Mouse (Mus musculus): ENCODE results near the gene Nhlrc4.

Nhlrc4 gene

GRCm38 (mm10) chr17:25950706-25951105, 5.9 kb upstream of the Nhlrc4 start:
- no peak for DNase-seq (ENCODE audit: low read depth, low spot score)
- Histone ChIP-seq H3K36me3 (ENCODE audit: control insufficient read depth, insufficient read depth, low read length, poor library complexity, severe bottlenecking) (no peaks in the 10 kb centered on the region), H3K27me3 (ENCODE audit: control insufficient read depth, insufficient read depth, low read length, poor library complexity, severe bottlenecking) (no peaks in the 10 kb centered on the region)

- H3K36me3 ChIP-seq (ENCODE audit: control insufficient read depth, insufficient read depth, low read length, poor library complexity, severe bottlenecking): no peaks in the 10 kb centered on the region
- H3K27me3 ChIP-seq (ENCODE audit: control insufficient read depth, insufficient read depth, low read length, poor library complexity, severe bottlenecking): no peaks in the 10 kb centered on the region
- DNase-seq (ENCODE audit: low read depth, low spot score): no peak
These were observed 5.2 kb upstream of the Nhlrc4 start for GRCm38 (mm10) chr17:25949981-25950380.

- Histone ChIP-seq H3K36me3 (ENCODE audit: control insufficient read depth, insufficient read depth, low read length, poor library complexity, severe bottlenecking) (no peaks in the 10 kb centered on the region), H3K27me3 (ENCODE audit: control insufficient read depth, insufficient read depth, low read length, poor library complexity, severe bottlenecking) (no peaks in the 10 kb centered on the region)
- DNase-seq (ENCODE audit: low read depth, low spot score): no peak
These were observed 3.3 kb upstream of the Nhlrc4 start for GRCm38 (mm10) chr17:25948051-25948450.

- H3K27me3 ChIP-seq (ENCODE audit: control insufficient read depth, insufficient read depth, low read length, poor library complexity, severe bottlenecking): no peaks in the 10 kb centered on the region
- H3K36me3 ChIP-seq (ENCODE audit: control insufficient read depth, insufficient read depth, low read length, poor library complexity, severe bottlenecking): no peaks in the 10 kb centered on the region
- no peak for DNase-seq (ENCODE audit: low read depth, low spot score)
These were observed 2.8 kb upstream of the Nhlrc4 start for GRCm38 (mm10) chr17:25947576-25947975.

- no peaks in the 10 kb centered on the region for H3K36me3 ChIP-seq (ENCODE audit: control insufficient read depth, insufficient read depth, low read length, poor library complexity, severe bottlenecking)
- no peaks in the 10 kb centered on the region for H3K27me3 ChIP-seq (ENCODE audit: control insufficient read depth, insufficient read depth, low read length, poor library complexity, severe bottlenecking)
- no peak for DNase-seq (ENCODE audit: low read depth, low spot score)
These were observed 2.1 kb upstream of the Nhlrc4 start for GRCm38 (mm10) chr17:25946891-25947290.

GRCm38 (mm10) chr17:25946349-25946748, 1.6 kb upstream of the Nhlrc4 start:
- DNase-seq (ENCODE audit: low read depth, low spot score): no peak
- H3K27me3 ChIP-seq (ENCODE audit: control insufficient read depth, insufficient read depth, low read length, poor library complexity, severe bottlenecking): no peaks in the 10 kb centered on the region
- H3K36me3 ChIP-seq (ENCODE audit: control insufficient read depth, insufficient read depth, low read length, poor library complexity, severe bottlenecking): no peaks in the 10 kb centered on the region

- no peak for DNase-seq (ENCODE audit: low read depth, low spot score)
- no peaks in the 10 kb centered on the region for H3K27me3 ChIP-seq (ENCODE audit: control insufficient read depth, insufficient read depth, low read length, poor library complexity, severe bottlenecking)
- H3K36me3 ChIP-seq (ENCODE audit: control insufficient read depth, insufficient read depth, low read length, poor library complexity, severe bottlenecking): no peaks in the 10 kb centered on the region
These were observed 875 bp upstream of the Nhlrc4 start for GRCm38 (mm10) chr17:25945517-25946155.

GRCm38 (mm10) chr17:25943769-25944168, 992 bp downstream of the Nhlrc4 start:
- no peaks in the 10 kb centered on the region for H3K27me3 ChIP-seq (ENCODE audit: control insufficient read depth, insufficient read depth, low read length, poor library complexity, severe bottlenecking)
- no peak for DNase-seq (ENCODE audit: low read depth, low spot score)
- H3K36me3 ChIP-seq (ENCODE audit: control insufficient read depth, insufficient read depth, low read length, poor library complexity, severe bottlenecking): no peaks in the 10 kb centered on the region

- no peak for DNase-seq (ENCODE audit: low read depth, low spot score)
- no peaks in the 10 kb centered on the region for H3K27me3 ChIP-seq (ENCODE audit: control insufficient read depth, insufficient read depth, low read length, poor library complexity, severe bottlenecking)
- H3K36me3 ChIP-seq (ENCODE audit: control insufficient read depth, insufficient read depth, low read length, poor library complexity, severe bottlenecking): no peaks in the 10 kb centered on the region
These were observed 1.5 kb downstream of the Nhlrc4 start for GRCm38 (mm10) chr17:25943221-25943620.

- DNase-seq (ENCODE audit: low read depth, low spot score): no peak
- H3K27me3 ChIP-seq (ENCODE audit: control insufficient read depth, insufficient read depth, low read length, poor library complexity, severe bottlenecking): no peaks in the 10 kb centered on the region
- H3K36me3 ChIP-seq (ENCODE audit: control insufficient read depth, insufficient read depth, low read length, poor library complexity, severe bottlenecking): no peaks in the 10 kb centered on the region
These were observed 2.1 kb downstream of the Nhlrc4 start for GRCm38 (mm10) chr17:25942597-25943151.

GRCm38 (mm10) chr17:25941511-25942241, 3.1 kb downstream of the Nhlrc4 start:
- H3K27me3 ChIP-seq (ENCODE audit: control insufficient read depth, insufficient read depth, low read length, poor library complexity, severe bottlenecking): no peaks in the 10 kb centered on the region
- peak; percentile 77 for DNase-seq (ENCODE audit: low read depth, low spot score)

GRCm38 (mm10) chr17:25934526-25934925, 10.2 kb downstream of the Nhlrc4 start:
- no peaks in the 10 kb centered on the region for H3K27me3 ChIP-seq (ENCODE audit: control insufficient read depth, insufficient read depth, low read length, poor library complexity, severe bottlenecking)
- H3K36me3 ChIP-seq (ENCODE audit: control insufficient read depth, insufficient read depth, low read length, poor library complexity, severe bottlenecking): peaks cover 11% of the 10 kb centered on the region
- DNase-seq (ENCODE audit: low read depth, low spot score): no peak

More at GRCm38 (mm10) chr17:25941511-25942241, 3.1 kb downstream of the Nhlrc4 start:
- H3K36me3 ChIP-seq (ENCODE audit: control insufficient read depth, insufficient read depth, low read length, poor library complexity, severe bottlenecking): no peaks in the 10 kb centered on the region

- no peaks in the 10 kb centered on the region for H3K27me3 ChIP-seq (ENCODE audit: control insufficient read depth, insufficient read depth, low read length, poor library complexity, severe bottlenecking)
- DNase-seq (ENCODE audit: low read depth, low spot score): no peak
- no peaks in the 10 kb centered on the region; the same call in 1 of the 2 replicates for H3K36me3 ChIP-seq (ENCODE audit: control insufficient read depth, insufficient read depth, low read length, poor library complexity, severe bottlenecking)
These were observed 19.4 kb downstream of the Nhlrc4 start for GRCm38 (mm10) chr17:25925348-25925747.

GRCm38 (mm10) chr17:25922120-25922519, 22.6 kb downstream of the Nhlrc4 start:
- no peaks in the 10 kb centered on the region for H3K36me3 ChIP-seq (ENCODE audit: control insufficient read depth, insufficient read depth, low read length, poor library complexity, severe bottlenecking)
- H3K27me3 ChIP-seq (ENCODE audit: control insufficient read depth, insufficient read depth, low read length, poor library complexity, severe bottlenecking): no peaks in the 10 kb centered on the region
- DNase-seq (ENCODE audit: low read depth, low spot score): no peak
